Mouse (Mus musculus): Measurements from ENCODE around the gene Rtn1.
A peak's percentile ranks its signal among the peaks of the same experiment; 100 is the strongest.
"Not testable (repeated sequence)": the region's sequence is repeated elsewhere in the genome, so short reads cannot be mapped to it uniquely, and the experiment has no call there.

The Rtn1 gene

GRCm38 (mm10) chr12:72323778-72324177, 85.1 kb downstream of the Rtn1 start:
- DNase-seq (ENCODE audit: low spot score), result no peak

DNA sequence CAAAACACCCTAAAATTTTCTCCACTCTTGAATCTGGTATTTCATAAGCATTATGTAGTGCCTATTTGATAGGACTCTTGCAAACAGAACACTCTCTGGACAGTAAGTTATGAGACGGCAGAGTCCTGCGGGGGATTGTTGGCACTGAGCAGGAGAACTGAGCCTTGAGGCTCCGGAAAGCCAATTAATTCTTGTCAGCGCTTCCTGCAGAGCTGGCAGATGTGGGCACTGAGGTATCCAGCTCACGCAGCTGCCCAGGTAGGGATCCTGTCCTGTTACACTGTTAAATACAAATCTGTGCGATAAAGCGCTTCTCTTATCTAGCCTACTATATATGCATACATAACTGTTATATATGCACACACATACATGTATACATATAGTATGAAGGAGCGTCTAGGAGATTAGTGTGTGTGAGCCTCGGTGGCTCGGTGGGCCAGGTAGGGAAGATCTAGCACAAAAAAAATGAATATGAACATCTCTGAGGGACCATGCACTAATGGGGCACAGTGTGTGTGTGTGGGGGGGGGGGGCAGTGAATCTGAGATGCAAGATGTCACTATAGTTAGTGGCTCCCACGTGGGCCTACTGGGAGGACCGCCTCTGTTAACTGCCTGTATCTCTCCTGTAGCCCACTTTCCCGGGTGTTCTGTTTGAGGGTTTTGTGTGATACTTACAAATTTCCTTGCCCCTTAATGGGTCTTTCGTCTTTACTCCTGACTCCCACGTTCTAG, 93.0 kb downstream of the Rtn1 start:
- no peak for DNase-seq (ENCODE audit: low spot score)

DNA sequence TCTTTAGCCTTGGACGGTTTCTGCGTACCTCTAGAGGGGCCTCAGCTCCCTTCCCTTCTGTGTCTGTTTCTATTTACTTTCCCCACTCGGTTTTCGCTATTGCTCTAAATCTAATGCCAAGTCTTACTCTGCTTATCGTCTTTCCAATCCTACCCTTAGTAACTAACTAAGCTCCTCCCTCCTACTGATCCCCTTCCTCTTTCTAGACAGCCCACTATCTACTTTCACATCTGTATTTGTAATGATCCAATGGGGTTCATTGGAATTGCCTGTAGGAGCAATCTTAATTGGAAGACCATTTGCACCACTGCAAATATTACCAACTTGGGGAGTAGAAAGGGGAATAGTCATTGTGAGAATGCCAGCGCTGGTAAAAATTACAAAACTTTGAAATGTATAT, 98.0 kb downstream of the Rtn1 start:
- no peak for DNase-seq (ENCODE audit: low spot score)

DNA sequence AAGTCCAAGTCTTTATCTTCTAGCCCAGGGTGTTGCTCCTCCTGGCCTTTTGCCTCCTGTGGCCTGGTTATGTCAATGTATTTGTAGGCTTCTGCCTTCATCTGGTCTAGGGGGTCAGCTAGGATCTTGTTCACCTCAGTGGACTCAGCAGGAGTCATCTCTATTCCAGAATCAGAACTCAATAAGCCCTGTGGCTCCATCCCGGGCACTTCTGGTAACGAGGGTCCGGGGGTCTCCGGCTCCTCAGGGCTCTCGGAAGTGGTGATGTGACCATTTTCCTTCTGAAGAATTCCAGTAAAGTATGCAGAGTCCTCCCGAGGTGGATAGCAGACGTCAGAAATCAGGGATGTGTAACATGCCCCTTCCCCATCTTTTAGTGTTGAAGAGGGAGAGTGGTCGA, 100.3 kb downstream of the Rtn1 start:
- DNase-seq (ENCODE audit: low spot score), result no peak

GRCm38 (mm10) chr12:72306281-72306680, 102.6 kb downstream of the Rtn1 start:
- no peak for DNase-seq (ENCODE audit: low spot score)

DNA sequence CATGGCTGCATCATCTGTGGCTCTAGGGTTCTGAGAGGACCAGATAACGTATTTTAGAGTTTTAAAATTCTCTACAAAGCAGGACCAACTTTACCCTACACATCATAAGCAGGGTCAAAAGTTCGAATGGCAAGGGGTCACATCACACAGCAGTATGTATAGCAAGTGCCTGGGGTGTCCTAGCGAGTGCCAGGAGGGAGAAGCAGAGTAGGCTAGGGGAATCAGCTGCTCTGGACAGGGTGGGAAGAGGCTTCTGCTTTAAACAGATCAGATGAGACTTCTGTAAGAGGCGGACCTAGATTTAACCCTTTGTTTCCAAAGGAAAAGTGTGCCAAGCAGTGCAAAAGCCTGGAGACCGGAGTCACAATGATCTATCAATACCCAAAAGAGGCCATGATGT, 103.4 kb downstream of the Rtn1 start:
- DNase-seq (ENCODE audit: low spot score), result no peak

- DNase-seq (ENCODE audit: low spot score), result no peak
These were observed 103.9 kb downstream of the Rtn1 start for GRCm38 (mm10) chr12:72304985-72305384.

DNA sequence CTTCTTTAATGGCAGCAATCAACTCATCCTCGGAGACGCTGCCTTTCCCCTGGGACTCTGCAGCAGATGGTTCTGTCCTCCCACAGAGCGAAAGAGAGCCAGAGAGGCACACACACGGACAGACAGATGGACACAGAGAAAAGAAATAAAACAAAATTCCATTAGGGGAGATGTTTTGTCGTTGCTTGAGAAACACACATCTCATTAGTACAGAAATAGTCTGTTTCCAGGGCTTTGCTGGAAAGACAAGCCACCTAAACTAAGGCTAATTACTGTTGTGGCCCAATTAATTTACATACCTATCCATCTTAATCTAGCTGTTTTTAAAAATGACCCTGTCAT, 104.5 kb downstream of the Rtn1 start:
- no peak for DNase-seq (ENCODE audit: low spot score)

- no peak for DNase-seq (ENCODE audit: low spot score)
These were observed 105.1 kb downstream of the Rtn1 start for GRCm38 (mm10) chr12:72303624-72304346.

DNA sequence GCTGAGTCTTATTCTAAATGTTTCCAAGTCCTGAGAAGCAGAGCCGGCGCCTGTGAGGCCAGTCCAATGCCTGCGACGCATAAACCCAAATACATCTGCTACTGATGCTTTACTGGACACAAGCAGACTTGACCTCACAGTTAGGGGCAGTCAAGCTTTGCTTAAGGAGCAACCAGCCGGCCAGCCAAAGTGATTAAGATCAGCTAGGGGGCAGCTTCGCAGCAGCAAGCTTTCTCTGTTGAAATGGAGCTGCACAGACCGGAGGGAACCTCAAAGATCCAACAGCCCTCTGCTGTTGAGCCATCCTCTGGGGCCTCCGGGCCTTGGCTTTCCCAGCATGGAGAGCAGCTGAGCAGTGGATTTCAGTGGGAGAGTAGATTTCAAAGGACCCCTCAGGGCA, 107.4 kb downstream of the Rtn1 start:
- no peak for DNase-seq (ENCODE audit: low spot score)

- no peak for DNase-seq (ENCODE audit: low spot score)
These were observed 107.9 kb downstream of the Rtn1 start for GRCm38 (mm10) chr12:72300971-72301370.

DNA sequence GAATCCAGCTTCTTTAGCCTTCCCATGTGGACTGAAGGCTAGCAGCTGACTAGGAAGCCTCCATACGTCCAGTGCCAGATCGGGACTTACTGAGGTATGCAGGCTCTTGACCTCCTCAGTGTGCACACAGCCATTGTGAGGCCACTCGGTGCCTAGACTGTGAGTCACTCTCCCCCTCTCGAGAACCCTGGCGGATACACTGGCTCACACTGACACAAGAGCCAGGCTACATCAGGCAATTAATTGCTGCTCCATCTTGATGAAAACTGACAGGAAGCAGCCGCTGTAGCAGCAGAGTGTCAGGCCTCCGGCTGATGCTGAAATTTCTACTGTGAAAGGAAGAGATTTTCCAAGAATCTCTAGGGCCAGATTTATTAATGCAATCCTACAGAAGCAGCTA, 110.6 kb downstream of the Rtn1 start:
- no peak for DNase-seq (ENCODE audit: low spot score)

DNA sequence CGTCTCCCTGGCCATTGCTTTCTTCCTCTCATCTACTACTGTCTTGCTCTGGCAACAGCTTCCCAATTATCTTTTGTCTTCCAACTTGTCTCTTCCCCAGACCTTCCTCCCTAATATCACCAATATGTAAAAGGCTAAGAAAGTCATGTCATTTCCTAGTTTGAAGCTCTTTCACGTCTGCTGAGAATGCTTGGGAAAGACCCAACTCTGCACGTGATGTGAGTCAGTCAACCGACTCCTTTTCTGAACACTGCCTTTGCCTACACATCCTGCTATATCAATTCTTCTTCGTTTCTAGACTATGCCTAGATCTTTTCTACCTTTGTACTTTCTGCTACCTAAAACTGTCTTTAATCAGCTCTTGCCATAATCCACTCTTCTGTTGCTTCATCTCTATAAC, 112.3 kb downstream of the Rtn1 start:
- DNase-seq (ENCODE audit: low spot score), result no peak

DNA sequence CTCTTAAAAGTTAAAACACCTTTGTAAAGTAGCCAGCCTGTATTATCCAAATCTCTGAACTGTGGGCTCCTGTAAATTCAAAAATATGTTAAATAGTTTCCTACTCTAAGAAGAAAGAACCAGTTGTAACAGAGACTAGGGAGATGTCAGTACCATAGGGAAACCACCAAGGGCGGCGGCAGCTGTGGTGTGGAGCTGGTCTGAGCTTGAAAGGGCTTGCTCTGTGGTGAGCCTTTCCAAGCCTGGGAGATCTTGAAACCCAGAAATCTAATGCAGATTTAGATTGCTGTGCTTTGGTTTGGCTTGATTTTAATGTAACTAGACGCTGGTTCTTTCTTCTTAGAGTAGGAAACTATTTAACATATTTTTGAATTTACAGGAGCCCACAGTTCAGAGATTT, 115.7 kb downstream of the Rtn1 start:
- not testable (repeated sequence) for DNase-seq (ENCODE audit: low spot score)

DNA sequence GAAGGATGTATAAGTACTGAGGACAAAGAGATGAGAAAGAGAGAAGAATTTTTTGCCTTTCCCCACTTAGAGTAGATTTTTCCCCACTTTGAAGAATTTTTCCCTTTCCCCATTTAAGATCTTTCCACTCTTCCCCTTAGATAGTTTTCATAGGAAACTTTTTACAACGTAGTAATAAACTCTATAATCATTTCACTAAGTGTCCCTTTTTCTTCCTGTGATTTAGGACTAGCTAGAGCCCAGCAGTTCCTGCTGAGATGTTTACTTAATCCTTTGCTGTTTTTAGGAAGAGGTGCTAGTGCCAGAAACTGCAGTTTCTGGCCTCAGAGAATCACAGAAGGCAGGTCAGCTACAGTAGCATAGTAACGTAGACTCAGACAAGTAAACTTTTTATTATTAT, 116.3 kb downstream of the Rtn1 start:
- no peak for DNase-seq (ENCODE audit: low spot score)

DNA sequence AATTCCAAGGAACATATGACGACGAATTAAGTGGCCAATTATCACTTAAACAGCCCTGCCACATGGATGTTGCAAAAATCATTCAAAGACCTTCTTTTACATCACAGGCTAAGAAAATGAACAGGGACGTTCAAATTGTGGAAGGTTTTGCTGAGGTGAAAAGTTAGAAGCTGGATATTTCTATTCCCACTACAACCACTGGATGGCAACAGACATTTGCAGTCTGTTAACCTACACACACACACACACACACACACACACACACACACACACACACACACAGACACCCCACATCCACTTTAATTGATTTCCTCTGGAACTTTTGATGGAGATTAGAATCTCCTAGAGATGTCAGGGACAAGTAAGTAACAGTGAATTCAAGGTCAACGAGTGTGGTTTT, 117.6 kb downstream of the Rtn1 start:
- no peak for DNase-seq (ENCODE audit: low spot score)

- DNase-seq (ENCODE audit: low spot score), result no peak
These were observed 120.6 kb downstream of the Rtn1 start for GRCm38 (mm10) chr12:72288215-72288614.

DNA sequence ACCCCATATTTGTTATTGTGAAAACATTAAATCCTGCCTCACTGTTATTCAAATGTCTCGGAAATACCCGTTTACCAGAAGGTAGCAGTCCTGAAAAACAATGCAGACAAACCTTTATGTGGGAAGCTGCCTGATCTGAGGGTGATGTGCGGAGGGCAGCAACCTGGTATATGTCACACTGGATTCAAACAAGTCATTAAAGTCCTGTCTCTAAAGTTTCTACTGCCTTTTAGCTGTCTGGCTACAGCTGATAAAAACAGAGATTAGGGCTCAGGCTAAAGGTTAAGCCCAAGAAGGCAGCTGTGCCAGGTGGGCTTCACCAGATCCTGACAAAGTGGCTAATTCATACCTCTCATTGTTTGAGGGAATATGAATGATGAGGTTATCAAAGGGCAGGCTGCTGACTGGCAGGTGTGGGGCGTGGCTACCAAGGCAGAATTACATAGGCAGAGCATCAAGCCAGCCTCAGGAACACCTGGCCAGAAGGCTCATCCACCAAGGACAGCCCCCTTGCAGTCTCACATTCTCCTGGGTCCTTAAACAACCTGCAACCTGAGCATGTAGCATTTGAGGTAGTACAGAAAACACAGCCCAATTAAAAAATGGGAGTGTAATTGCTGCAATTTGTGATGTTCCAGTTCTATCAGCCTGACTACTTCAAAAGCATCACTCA, 121.4 kb downstream of the Rtn1 start:
- no peak for DNase-seq (ENCODE audit: low spot score)

DNA sequence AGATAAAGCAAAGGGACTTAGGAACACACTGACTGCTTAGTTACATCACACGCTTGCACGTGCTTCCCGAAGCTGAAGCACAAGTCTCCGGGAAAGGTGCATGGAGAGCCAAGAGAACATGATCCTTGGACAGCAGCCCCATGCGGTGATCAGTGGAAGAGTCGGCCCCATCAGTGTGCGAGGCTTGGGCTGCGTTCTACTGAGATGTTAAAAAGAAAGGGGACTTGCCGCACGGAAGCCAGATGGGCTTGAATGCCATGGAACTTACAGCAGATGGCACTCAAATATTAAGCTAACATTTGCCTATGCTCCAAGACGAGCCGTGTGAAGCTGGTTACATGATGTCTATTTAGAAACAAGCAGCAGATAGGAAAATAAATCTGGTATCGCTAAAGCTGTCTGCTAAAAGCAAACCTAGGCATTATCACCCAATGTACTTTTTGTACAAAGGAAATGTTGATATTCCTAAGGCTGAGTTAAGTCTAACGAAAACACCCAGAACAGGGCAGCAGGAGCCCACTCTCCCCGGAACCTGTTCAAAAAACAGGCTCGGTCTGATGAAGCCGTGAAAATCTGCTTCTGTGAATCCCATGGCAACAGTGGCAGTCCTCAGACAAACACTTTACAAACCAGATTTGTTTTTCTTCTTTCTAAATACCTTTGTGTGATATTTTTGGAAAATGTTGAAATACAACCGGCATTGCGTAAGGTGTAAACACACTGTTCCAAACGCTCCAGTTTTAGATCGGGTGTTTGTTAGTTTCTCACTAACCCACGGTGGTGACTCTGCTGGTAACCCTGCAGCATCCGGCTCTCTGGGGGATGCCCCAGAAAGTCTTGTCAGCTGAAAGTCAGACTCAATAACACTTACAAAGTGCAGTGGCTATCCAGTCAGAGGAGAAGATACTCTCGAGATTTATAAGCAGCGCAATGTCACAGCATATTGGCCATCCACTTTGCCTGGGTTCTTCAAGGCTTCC, 123.2 kb downstream of the Rtn1 start:
- peak; percentile 5 for DNase-seq (ENCODE audit: low spot score)

DNA sequence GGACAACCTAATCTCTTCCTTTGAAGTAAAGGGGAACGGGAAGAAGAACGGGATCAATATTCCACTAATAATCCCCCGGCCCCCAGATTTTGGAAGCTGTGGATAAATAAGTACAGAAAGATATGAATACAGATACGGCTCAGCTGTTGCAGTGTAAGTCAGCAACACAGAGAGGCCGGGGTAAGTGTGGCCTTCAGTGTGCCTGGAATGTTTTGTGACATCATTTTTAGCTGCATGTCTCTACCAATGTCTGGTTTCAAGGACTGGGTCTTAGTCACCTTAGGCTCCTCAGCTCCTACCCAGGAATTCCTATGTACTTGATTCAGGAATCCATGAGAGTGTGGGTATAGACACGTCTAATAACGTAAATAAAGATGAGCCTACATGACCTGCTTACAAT, 124.3 kb downstream of the Rtn1 start:
- DNase-seq (ENCODE audit: low spot score), result no peak

DNA sequence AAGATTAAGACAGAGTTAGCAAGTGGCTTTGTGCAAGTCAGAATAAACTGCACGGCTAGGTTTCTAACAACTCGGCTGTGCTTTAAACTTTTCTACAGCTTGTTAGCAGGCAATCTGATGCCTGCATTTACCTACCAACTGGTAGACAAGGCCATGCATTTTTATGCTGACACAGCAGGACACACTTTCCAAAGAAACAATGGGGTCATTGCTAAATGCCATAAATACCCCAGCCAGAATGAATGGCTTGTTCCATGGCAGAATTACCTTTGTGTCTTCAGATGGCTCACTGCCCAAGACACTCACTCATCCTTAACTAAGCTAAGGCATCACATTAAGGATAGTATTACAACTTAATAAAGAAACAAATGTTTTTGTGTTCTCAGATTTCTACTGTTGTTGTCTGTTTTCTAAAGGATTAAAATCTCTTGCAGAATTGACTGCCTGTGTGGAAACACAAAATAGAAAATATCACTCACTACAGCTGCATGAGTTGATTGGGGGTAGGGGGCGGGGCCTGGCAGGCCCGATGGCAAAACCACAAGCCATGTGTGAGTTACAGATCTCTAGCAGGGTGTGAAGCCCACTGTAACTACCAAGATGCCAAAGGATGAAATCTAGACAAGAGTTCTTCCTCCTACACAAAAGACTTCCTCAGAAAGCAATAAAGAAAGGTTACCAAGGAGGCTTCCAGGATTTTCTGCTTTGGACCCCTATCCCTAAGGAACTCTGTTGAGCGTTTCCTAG, 129.6 kb downstream of the Rtn1 start:
- no peak for DNase-seq (ENCODE audit: low spot score)

All from lung, postnatal 25 days (tissue).